Mouse (Mus musculus) C2C12 (cell line): Measurements from ENCODE around the gene Fxr2. TPM values are rescaled to one million over a fixed set of nuclear protein-coding genes. Genes with fewer than 3 reads are reported as not detected.

Experiments used
- H3K27me3 ChIP-seq: one replicate; pipeline ENCODE4 v1.6.1; 2011; ENCODE audit not compliant: control insufficient read depth, insufficient read depth, insufficient read length
- H3K36me3 ChIP-seq: one replicate; pipeline ENCODE4 v1.6.1; 2011; ENCODE audit not compliant: control insufficient read depth, insufficient read depth
- H3K4me3 ChIP-seq: one replicate; pipeline ENCODE4 v1.5.1; 2011; ENCODE audit warnings: mild to moderate bottlenecking, control low read depth; ENCODE audit not compliant: poor library complexity, insufficient read depth, severe bottlenecking
- H3K79me2 ChIP-seq: one replicate; pipeline ENCODE4 v1.6.1; 2011; ENCODE audit not compliant: control insufficient read depth, insufficient read depth
- H3K79me3 ChIP-seq: one replicate; pipeline ENCODE4 v1.6.1; 2011; ENCODE audit warnings: low read depth, control low read depth
- H3ac ChIP-seq: one replicate; pipeline ENCODE3; 2011; ENCODE audit warnings: low read depth; ENCODE audit not compliant: control insufficient read depth, insufficient read length
- CEBPB ChIP-seq: IDR thresholded peaks from one replicate; pipeline ENCODE4 v1.6.1; 2011; ENCODE audit warnings: low read depth, mild to moderate bottlenecking, control low read depth, moderate library complexity
- CTCF ChIP-seq: IDR thresholded peaks from one replicate; pipeline ENCODE4 v1.5.1; 2011; ENCODE audit not compliant: control insufficient read depth, insufficient read depth, insufficient read length
- FOSL1 ChIP-seq: IDR thresholded peaks from one replicate; pipeline ENCODE4 v1.8.0; 2011; ENCODE audit warnings: mild to moderate bottlenecking, low read length; ENCODE audit not compliant: poor library complexity, insufficient read depth, severe bottlenecking
- MAX ChIP-seq: IDR thresholded peaks from one replicate; pipeline ENCODE4 v1.6.1; 2011; ENCODE audit warnings: mild to moderate bottlenecking, control low read depth
- MYOD1 ChIP-seq: IDR thresholded peaks from one replicate; pipeline ENCODE4 v1.6.1; 2011; ENCODE audit warnings: low read depth; ENCODE audit not compliant: control insufficient read depth, insufficient read length
- MYOG ChIP-seq: IDR thresholded peaks from one replicate; pipeline ENCODE4 v1.6.1; 2011; ENCODE audit not compliant: control insufficient read depth, insufficient read length; ENCODE audit errors: extremely low read depth
- USF1 ChIP-seq: IDR thresholded peaks from one replicate; pipeline ENCODE4 v1.6.1; 2011; ENCODE audit warnings: low read depth, mild to moderate bottlenecking, control low read depth, moderate library complexity
- polyA plus RNA-seq: library from polyadenylated mRNA; unstranded; fragments of >200 nt; fragmentation: generic; extraction: Trizol; gene quantifications from one replicate; pipeline ENCODE4 v1.2.1, GENCODE M21; 2012; ENCODE audit warnings: missing spikeins

Fxr2 gene
- polyA plus RNA-seq, 1 experiment = 96.0 TPM

- Histone ChIP-seq H3K36me3 (peaks cover 83% of the 10 kb centered on the region), H3ac (no peak overlapping the region), H3K79me3 (peaks cover 12% of the 10 kb centered on the region), H3K4me3 (no peak overlapping the region), H3K27me3 (no peaks in the 10 kb centered on the region), H3K79me2 (peaks cover 21% of the 10 kb centered on the region)
- no peak for TF ChIP-seq MAX
- TF ChIP-seq USF1 = no peak
- no peak for TF ChIP-seq MYOG
- TF ChIP-seq MYOD1 = no peak
Observed at GRCm38 (mm10) chr11:69590622-69591021, 42.2 kb upstream of the Fxr2 start.

DNA sequence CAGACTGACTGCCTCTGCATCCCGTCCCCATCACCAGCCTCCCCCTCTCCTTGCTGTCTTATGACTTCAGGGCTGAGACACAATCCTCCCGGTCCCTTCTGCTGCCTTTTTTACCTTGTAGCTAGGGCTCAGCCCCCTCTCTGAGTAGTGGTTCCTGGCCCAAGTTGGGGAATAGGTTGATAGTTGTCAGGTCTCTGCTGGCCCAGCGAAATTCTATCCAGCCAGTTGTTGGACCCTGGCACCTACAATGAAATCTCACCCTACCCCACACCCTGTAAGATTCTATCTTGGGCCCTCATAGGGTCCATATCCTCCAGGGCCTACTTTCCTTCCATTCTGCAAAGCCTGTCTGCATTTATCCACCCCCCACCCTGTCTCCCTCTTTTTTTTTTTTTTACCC lies 41.4 kb upstream of the Fxr2 start:
- Histone ChIP-seq H3ac (no peak overlapping the region), H3K79me3 (peaks cover 4% of the 10 kb centered on the region), H3K36me3 (peaks cover 75% of the 10 kb centered on the region), H3K27me3 (no peaks in the 10 kb centered on the region), H3K79me2 (peaks cover 13% of the 10 kb centered on the region), H3K4me3 (no peak overlapping the region)
- TF ChIP-seq CTCF (no peak), MYOD1 (no peak), MAX (no peak), USF1 (no peak), MYOG (no peak), FOSL1 (no peak), CEBPB (no peak)

DNA sequence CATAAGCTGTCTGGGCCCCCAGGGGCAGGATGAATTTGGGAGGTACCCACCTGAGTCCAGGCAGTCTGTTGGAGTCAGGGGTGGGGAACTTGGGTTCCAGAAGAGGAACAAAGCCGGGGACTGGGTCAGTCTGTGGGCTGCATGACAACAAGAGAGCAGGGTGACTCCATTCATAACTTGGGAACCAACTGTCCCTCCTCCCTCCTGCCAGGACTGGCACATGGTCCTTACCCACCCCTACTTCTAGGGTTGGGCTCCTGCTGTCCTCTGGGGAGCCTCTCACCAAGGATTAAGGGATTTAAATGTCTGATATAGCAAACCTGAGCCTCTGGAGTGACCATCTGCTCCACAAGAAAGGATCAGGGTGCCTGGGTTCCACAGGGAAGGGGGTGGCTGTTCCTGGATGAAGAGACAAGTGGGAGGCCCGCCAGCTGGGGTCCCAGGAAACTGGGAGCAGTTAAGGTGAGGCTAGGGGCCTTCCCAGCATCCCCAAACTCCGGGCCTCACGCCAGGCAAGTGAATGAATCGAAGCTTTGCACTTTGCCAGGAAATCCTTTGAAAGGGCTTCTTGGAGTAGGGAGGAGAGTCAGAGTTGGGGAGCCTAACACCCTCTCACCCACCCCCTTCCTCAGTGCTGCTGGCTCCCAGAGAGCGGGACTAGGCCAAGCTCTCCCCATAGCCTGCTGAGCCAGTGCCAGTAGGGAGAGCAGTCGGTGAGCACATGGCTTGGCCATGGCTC lies 40.7 kb upstream of the Fxr2 start:
- TF ChIP-seq MAX (no peak), MYOD1 (no peak), CEBPB (no peak), MYOG (no peak), CTCF (no peak), USF1 (no peak), FOSL1 (no peak)
- Histone ChIP-seq H3K4me3 (no peak overlapping the region), H3K79me2 (peaks cover 6% of the 10 kb centered on the region), H3ac (no peak overlapping the region), H3K27me3 (no peaks in the 10 kb centered on the region), H3K36me3 (peaks cover 70% of the 10 kb centered on the region), H3K79me3 (no peaks in the 10 kb centered on the region)

DNA sequence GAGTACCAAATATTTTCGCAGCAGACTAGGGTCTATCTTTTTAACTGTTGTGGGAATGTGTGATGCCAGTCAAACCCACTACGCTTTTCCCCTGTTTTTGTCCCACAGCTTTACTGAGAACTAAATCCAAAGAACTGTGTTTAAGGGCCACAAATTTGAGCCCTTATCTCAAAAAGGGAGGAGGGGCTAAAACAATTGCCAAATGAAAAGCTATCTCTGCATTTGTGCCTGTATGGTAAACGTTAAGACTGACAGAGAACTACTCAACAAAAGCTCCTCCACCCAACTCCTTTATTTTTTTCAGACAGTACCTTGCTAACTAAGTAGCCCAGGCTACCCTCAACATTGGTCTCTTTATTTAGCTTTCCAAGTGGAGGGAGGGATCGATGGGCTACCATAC lies 40.0 kb upstream of the Fxr2 start:
- Histone ChIP-seq H3ac (no peak overlapping the region), H3K79me3 (no peaks in the 10 kb centered on the region), H3K27me3 (no peaks in the 10 kb centered on the region), H3K79me2 (no peaks in the 10 kb centered on the region), H3K4me3 (no peak overlapping the region), H3K36me3 (peaks cover 62% of the 10 kb centered on the region)
- no peak for TF ChIP-seq MYOD1
- no peak for TF ChIP-seq CEBPB
- no peak for TF ChIP-seq MAX
- TF ChIP-seq FOSL1 = no peak
- no peak for TF ChIP-seq MYOG
- TF ChIP-seq USF1 = no peak
- TF ChIP-seq CTCF = no peak

GRCm38 (mm10) chr11:69594853-69595252 lies 37.9 kb upstream of the Fxr2 start:
- TF ChIP-seq MYOG (no peak), MYOD1 (no peak), USF1 (no peak), CTCF (no peak), FOSL1 (no peak), CEBPB (no peak), MAX (no peak)
- Histone ChIP-seq H3K36me3 (peaks cover 42% of the 10 kb centered on the region), H3ac (no peak overlapping the region), H3K4me3 (no peak overlapping the region), H3K79me3 (no peaks in the 10 kb centered on the region), H3K27me3 (no peaks in the 10 kb centered on the region), H3K79me2 (no peaks in the 10 kb centered on the region)

DNA sequence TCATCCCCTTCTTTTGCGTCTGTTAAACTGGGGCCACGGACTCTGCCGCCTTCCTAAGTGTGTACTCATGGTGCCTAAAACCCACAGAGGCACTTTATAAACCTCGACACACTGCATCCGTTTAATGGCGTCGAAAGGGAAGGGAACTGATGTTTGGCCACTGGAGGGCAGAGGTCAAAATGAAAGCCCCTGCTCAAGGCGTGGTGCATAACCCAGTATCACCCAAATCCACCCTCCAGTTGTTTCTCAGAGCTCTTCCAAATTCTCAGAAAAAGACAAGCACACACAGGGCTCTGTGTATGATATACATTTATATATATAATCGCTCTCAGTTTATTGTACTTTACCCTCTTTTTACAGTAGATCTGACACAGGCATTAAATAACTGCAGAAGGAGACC lies 33.4 kb upstream of the Fxr2 start:
- H3ac ChIP-seq = no peak overlapping the region
- peaks cover 14% of the 10 kb centered on the region for H3K27me3 ChIP-seq
- TF ChIP-seq CTCF = no peak
- H3K4me3 ChIP-seq = no peak overlapping the region
- no peaks in the 10 kb centered on the region for H3K79me2 ChIP-seq
- H3K36me3 ChIP-seq = no peaks in the 10 kb centered on the region
- H3K79me3 ChIP-seq = no peaks in the 10 kb centered on the region
